Mouse (Mus musculus) right cerebral cortex, postnatal 4 days (tissue): Measurements from ENCODE around the gene Dynlt1b.
"Not testable (repeated sequence)": the region's sequence is repeated elsewhere in the genome, so short reads cannot be mapped to it uniquely, and the experiment has no call there.

Experiments
- DNase-seq: peaks from one replicate; pipeline ENCODE4 v3.0.0-alpha.2; 2022

Gene Dynlt1b

DNA sequence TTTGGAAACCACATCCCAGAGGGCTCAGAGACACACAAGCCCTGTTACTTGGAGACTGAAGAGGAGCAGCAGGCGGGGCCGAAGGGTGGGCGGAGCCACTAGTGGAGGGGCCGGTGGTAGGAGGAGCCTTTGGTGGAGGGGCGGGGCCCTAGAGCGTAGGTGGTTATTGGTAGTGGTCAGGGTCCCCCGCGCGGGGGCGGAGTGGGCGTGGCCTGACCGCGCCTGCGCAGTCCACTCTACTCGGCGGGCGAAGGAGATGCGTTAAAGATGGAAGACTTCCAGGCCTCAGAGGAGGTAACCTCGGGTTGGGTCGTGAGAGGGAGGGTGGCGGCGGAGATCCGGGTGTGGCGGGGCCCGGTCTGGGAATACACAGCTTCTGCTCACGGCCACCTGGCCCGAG, at the start of gene Dynlt1b:
Dynlt1b (plus strand) TSS at position 168 of the 400 bp plus-strand sequence.
- peak; percentile 100 for DNase-seq

GRCm38 (mm10) chr17:6380182-6380841, 49.6 kb upstream of the Dynlt1b start:
- not testable (repeated sequence) for DNase-seq

GRCm38 (mm10) chr17:6381071-6381682, 48.7 kb upstream of the Dynlt1b start:
- not testable (repeated sequence) for DNase-seq

DNA sequence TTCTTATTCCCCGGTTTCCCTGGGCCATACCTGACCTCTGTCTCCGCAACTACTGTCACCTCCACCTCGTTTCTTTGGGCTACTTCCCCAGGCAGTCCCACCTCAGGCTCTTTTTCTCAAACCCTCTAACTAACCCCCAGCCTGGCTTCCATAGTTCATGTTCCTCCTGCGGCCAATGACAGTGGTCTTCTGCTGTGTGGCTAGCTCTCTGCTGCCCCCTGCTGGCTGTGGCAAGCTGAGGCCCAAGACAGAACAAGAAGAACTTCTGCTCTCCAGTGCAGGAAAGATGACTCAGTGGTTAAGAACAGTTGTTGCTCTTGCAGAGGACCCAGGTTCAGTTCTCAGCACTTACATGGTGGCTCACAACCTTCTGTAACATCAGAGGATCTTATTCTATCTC, 43.0 kb upstream of the Dynlt1b start:
- not testable (repeated sequence) for DNase-seq

DNA sequence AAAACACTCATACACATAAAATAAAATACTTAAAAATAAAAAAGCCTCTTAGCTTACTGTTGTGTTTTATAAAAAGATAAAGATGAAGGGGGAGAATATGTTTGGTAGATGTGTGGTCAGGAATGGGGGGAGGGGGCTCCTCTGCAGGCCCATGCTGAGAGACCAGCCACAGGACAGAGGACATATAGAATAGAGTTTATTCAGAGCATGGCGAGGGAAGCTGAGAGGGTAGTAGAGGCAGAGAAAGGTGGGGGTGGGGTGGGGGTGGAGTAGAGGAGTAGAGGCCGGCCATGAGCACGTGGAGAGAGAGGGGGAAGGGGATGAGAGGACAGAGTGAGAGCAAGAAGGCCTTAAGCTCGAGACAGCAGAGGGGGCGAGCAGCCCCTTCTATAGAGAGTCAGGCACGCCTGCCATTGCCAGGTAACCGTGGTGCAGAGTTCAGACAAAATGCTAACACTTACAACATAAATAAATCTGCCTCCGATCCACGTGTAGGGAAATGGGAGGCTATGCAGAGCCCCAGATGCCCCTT, 42.5 kb upstream of the Dynlt1b start:
- DNase-seq = not testable (repeated sequence)

DNA sequence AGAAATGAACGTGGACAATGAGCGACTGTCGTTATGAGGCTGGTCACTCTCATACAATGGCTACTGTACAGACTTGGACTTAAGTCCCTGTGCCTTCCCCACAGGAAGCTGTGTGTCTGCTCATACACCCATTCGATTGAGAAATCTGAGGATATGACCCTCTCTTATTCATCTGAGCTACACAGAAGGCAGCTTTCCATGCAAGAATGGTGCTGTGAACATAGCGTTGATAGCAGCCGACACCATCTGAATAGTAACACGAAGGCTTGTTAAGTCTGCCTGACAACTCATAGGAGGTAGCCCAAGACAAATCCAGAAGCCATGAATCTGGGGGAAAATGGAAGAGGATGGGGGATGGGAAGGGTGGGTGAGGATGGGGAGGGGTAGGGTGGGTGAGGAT, 40.4 kb upstream of the Dynlt1b start:
- not testable (repeated sequence) for DNase-seq

GRCm38 (mm10) chr17:6390731-6391130, 39.2 kb upstream of the Dynlt1b start:
- DNase-seq = not testable (repeated sequence)

- DNase-seq = peak; percentile 1
Measured at GRCm38 (mm10) chr17:6391736-6392135, 38.2 kb upstream of the Dynlt1b start.

- DNase-seq = not testable (repeated sequence)
Measured at GRCm38 (mm10) chr17:6392473-6393340, 37.2 kb upstream of the Dynlt1b start.

DNA sequence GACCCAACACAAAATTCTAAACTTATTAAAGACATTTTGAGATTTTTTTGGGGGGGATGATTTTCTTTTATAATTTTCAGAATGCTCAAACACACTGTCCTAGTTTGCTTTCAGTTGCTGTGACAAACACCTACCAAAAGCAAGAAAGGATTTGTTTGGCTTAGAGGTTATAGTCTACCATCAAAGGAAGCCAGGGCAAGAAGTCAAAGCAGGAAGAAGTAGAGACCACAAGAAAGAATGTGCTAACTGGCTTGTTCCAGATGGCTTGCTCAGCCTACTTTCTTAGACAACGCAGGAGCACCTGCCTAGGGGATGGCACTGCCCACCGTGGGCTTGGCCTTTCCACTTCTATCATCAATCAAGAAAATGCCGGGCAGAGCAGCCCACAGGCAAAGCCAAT, 31.8 kb upstream of the Dynlt1b start:
- DNase-seq = not testable (repeated sequence)

- peak; percentile 2 for DNase-seq
Measured at GRCm38 (mm10) chr17:6398816-6399215, 31.1 kb upstream of the Dynlt1b start.

GRCm38 (mm10) chr17:6399281-6400096, 30.4 kb upstream of the Dynlt1b start:
- peak; percentile 39 for DNase-seq

DNA sequence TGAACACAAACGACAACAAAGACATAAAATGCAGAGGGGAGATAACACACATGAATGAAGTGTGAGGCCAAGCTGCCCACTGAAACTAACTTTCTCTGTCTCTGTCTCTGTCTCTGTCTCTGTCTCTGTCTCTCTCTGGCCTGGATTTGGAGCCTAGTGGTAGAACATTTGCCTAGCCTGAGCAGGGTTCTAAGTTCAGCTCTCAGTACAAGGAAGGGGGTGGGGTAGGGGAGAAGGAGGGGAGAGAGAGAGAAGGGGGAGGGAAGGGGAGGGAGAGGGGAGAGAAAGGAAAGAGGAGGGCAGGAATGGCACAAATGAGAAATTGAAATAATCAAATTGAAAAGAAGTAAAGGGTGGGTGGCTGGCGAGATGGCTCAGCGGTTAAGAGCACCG, 29.8 kb upstream of the Dynlt1b start:
- DNase-seq = not testable (repeated sequence)

- DNase-seq = not testable (repeated sequence)
Measured at GRCm38 (mm10) chr17:6404493-6404892, 25.4 kb upstream of the Dynlt1b start.

DNA sequence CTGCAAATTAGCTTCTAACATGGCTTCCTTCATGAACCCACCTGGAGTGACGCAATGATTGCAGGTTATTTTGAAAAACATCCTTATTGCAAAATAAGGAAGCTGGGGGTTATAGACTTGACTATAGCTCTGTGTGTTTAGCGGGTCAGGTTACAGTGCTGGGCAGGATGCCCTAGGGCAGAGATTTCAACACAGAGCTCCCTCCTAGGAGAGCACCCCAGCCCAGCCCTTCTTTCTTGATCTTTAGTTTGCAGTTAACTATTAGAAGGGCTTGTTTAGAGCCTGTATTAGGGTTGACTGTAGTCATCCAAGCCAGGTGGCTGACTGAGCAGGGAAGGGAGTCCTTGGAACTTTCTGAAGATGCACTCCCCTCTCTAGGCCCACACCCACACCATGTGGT, 22.9 kb upstream of the Dynlt1b start:
- not testable (repeated sequence) for DNase-seq

DNA sequence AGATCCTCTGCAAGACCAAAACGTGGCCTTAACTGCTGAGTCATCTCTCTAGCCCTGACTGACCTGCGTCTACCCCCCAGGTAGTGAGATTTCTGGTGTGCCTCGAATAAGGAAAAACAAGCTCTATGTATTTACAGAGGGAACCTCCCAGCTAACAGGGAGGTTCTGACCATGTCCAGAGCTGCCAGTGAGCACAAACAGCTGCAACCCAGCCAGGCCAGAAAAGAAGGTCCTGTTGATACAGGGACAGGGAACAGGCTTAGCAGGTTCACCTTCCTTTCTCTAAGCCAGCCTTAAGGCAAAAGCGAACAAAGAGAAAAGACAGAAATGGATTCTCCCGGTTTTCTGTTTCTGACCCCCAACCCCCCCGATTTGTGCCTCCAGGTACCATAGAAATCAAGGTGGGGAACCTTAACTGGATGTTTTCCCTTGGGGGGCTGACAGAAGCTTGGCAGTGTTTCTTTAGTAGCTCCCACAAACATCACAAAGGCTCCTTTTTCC, 19.1 kb upstream of the Dynlt1b start:
- not testable (repeated sequence) for DNase-seq

- DNase-seq = not testable (repeated sequence)
Measured at GRCm38 (mm10) chr17:6417118-6417517, 12.8 kb upstream of the Dynlt1b start.

DNA sequence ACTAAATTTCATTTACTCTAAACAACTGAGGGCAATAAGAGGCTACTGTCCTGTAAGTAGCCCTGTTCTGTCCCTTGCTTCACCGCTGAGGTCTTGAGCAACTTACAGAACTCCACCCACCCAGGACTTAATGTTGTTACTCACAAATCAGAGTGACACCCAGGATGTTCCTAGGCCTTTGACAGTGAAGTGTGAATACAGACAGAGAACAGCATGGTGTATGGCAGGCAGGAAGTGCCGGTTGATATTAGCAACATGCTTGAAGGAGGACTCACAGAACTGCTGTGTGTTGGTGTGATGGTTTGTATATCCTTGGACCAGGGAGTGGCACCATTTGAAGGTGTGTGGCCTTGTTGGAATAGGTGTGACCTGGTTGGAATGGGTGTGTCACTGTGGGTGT, 9.4 kb upstream of the Dynlt1b start:
- not testable (repeated sequence) for DNase-seq

DNA sequence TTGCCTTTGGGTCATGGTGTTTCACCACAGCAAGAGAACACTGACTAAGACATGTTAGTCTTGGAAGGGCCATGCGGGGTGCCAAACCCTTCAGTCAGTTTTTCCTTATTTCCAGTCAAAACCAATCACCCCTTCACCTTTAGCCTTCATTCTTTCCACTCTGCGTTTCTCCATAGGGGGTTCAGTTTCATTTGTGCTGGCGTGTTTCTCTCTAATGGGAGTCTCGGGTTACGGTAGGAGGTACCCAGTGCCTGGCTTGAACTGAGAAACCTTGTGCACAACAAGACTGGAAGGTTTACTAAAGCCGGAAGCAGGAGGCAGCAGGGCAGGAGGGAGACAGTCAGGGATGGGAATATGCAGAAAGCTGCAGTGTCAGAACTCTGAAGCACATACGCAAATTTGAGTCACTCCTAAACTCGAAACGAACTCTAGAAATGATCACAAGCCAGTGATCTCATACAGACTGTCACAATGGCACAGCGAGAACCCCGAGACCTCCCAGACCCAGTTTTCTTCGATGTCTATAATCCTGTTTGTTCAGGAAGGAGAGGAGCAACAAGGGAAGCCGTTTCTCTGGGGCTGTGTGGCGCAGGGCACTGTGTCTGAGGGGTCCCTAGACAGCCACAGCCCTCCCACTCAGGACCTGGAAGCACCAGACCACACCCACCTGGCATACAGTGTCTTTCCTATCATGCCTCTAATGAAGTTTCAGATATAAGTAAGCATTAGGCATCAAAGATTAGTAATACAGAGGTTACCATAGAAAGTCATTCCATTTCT, 8.2 kb upstream of the Dynlt1b start:
- not testable (repeated sequence) for DNase-seq

GRCm38 (mm10) chr17:6422370-6422769, 7.5 kb upstream of the Dynlt1b start:
- DNase-seq = not testable (repeated sequence)

GRCm38 (mm10) chr17:6422805-6423204, 7.1 kb upstream of the Dynlt1b start:
- not testable (repeated sequence) for DNase-seq
